Mouse (Mus musculus) embryo, embryonic 10 days (tissue): ENCODE data around the gene Dusp6.
"Not testable (repeated sequence)": the region's sequence is repeated elsewhere in the genome, so short reads cannot be mapped to it uniquely, and the experiment has no call there.

ENCODE experiments used
- DNase-seq: peaks from one replicate; pipeline ENCODE4 v3.0.0-alpha.2; 2015; ENCODE audit warnings: low spot score

The Dusp6 gene

GRCm38 (mm10) chr10:99262867-99263379 lies at the start of gene Dusp6:
Gene Dusp6, plus strand, starts transcription at chr10:99263231.
- DNase-seq: peak; percentile 99

- no peak for DNase-seq
These were observed 48.4 kb upstream of the Dusp6 start for GRCm38 (mm10) chr10:99214421-99215299.

DNA sequence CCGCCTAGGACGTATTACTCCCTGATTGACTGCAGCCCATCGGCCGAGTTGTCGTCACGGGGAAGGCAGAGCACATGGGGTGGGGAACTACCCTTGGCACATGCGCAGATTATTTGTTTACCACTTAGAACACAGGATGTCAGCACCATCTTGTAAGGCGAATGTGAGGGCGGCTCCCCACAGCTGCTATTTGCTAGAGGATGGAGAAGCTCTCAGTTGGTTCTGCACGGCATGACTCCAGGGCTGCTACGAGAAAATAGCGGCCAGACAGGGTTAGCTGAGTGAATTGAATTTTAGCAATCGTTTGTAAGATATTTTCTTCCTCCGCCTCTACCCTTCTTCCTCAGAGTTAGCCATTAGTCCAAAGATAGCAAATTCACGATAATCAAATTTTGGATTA lies 46.5 kb upstream of the Dusp6 start:
- not testable (repeated sequence) for DNase-seq

DNA sequence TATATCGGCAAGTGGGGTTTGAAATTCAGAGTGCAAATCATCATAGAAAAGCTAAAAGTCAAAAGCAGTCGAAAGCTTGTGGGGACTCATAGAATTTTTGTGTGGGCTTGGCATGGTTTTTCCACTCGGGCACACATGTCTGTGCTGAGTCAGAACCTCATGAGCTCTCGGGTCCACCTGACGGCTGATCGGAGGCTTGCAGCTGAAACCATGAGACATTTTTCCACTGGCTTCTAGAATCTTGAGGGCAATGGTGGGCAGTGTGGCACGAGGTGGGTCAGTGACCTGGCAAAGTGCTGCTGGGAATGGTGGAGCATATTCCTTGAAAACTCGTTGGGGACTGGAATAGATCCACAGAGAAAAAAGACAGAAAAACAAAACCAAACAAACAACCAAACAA lies 41.5 kb upstream of the Dusp6 start:
- no peak for DNase-seq

DNA sequence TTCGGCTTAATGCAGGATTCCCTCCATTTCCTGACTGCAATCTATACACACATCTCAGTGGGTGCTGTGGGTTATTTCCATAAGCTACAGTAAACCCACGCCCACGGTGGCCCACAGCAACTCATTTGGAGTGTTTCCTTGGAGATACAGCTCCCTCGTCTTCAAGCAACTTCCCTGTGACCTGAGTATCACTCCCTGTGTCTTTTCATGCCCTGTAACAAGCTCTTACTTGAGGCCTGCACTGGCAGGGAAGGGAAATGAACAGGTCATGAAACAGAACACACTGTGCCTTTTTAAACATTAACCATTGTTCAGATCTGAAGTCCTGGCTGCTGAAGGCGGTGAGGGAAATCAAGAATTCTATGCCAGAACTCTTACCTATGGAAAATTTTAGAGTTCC lies 40.3 kb upstream of the Dusp6 start:
- DNase-seq: no peak

DNA sequence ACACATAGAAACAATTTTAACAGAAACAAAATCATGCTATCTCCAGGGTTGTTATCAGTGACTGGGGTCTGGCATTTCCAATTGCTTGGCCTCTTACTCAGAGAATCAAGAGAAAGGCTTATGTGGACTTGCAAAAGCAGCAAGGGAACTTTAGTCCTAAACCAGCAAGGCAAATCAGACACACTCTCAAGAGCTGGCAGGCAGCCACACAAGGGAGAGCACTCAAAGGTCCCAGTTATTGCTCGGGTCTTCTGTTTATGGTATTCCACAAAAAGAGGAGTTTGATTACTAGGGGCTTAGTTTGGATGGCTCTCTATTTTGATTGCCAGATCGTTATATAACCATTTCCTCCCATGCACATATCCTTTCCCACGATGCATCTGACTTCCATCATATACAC lies 38.8 kb upstream of the Dusp6 start:
- DNase-seq: no peak

DNA sequence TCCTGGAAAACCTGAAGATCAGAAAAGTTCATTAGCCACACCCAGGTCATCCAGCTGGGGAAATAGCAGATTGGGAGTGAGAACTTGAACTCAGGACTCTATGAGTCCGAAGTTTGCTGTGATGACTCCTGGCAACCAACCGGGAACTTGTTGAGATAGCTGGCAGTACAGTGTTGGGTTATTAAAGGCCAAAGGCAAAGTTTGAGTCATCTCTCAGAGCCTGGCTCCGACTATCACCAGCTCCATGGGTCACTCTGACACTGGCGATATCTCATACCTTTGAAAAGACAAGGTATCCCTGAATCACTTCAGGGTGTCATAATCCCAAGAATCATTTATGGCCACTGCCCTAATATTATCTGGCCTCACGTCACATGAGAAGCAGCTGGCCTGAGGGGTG lies 36.2 kb upstream of the Dusp6 start:
- DNase-seq: no peak

GRCm38 (mm10) chr10:99227968-99228864 lies 34.8 kb upstream of the Dusp6 start:
- DNase-seq: peak; percentile 37

GRCm38 (mm10) chr10:99229031-99229684 lies 33.9 kb upstream of the Dusp6 start:
- peak; percentile 84 for DNase-seq

- DNase-seq: peak; percentile 41
These were observed 30.4 kb upstream of the Dusp6 start for GRCm38 (mm10) chr10:99232518-99233227.

GRCm38 (mm10) chr10:99234336-99234735 lies 28.7 kb upstream of the Dusp6 start:
- DNase-seq: no peak

DNA sequence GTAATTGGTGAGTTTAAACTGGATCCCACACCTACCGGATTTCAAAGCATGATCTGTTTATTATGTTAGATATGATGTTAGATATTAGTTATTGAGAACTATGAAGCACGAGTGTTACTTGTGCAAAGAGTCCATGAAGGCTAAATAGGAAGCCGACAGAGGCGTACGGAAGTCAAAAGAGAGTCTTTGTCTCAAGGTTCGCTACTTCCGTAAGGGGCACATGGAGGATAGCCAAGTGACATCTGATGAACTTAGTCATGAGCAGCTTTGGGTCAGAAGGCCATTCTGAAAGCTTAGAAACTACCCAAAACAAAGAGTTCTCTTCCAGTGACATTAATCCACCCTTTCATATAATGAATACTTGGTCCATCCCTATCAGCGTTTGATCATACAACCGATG lies 27.9 kb upstream of the Dusp6 start:
- no peak for DNase-seq

- no peak for DNase-seq
These were observed 25.7 kb upstream of the Dusp6 start for GRCm38 (mm10) chr10:99237205-99237832.

DNA sequence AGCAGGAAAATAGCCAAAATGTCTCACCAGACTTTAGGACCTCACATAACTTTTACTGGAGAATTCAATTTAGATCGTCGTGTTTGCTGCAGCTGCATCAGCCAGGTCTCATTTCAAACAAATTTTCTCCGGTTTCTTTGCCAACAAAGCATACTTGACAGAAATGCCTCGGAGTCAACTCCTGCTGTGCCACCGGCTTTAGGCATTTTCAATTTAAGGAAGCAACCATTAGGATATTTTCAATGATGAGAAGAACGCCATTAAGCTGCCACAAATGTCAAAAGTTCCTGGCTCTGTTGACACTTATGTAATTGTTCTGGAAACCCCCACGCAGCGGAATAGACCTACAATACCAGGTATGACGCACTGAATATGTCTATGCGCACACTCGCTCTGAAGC lies 24.5 kb upstream of the Dusp6 start:
- DNase-seq: no peak

DNA sequence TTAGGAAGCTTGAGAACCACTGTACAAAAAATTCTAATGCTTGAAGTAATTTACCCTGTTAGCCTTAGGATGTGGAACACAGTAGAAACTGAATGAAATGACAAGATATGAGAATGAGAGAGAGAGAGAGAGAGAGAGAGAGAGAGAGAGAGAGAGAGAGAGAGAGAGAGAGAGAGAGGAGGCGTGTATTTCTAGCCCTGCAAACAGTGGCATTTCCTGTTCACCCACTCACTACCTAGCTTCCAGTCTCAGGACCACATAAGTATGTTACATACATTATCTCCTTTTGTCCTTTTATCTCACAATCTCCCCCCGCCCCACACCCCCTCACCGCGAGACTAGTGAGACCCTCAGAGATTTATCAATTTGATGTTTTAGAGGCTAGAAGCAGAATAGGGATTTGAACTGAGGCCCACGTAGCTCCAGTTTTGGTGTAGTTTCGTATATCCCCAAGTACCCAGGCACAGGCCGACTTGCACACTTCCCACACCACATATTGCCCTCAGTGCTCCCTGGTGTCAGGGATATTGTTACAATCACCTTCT lies 21.7 kb upstream of the Dusp6 start:
- DNase-seq: no peak

DNA sequence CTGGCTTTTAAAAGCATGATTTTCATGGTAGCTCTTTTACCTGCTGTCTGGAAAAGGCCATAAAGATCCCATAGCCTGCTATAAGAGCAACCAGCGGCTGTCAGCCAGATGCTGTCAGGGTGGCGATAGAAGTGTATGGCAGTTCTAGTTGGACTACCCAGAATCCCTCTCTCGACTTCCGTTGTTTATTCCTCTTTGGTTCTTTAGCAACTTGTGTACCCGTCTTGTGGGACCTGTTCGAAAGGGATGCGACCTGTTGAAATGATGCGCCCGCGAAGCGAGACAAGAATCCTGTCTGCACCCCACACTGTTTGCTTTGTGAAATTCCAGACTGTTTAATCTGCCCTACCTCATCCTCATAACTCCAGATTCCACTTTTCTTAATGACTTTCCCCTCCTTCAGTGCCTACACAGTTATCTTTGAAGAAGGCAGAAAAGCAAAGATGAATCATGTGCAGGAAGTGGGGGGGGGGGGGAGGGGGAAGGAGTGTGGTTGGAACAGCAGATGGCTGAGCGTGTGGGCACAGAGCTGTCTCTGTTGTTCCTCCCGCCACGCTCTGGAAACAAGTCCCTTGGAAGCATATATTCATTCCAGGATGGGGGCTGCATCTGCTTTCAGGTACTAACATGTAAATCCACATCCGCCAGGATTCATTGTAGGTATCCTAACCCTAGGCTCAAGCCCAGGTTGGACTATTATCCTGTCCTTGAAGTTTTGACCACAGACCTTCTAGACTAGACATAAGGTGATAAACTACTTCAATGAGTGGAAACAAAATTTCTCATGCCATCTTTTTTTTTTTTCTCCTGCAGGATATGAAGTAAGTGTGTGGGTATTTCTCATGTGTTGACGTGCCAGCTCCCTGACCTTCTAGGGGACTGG lies 21.0 kb upstream of the Dusp6 start:
- no peak for DNase-seq

DNA sequence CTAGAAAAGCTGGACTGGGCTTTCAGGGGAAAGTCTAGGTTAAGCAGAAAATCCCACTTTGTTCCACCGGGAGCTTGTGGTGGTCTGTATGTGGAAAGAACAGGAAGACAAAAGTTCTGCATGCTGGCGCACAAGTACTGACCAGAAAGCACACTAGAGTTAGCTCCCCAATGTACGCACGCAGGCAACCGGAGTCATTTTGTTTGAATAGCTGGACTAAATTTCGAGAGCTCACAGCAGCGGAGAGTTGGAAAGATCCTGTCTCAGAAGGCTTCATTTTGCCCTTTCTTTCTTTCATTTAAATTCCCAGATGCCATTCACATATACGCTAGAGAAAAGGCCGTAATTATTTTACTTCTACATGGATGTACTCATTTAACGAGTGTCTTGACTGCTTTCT lies 20.3 kb upstream of the Dusp6 start:
- no peak for DNase-seq

GRCm38 (mm10) chr10:99243907-99244489 lies 19.0 kb upstream of the Dusp6 start:
- no peak for DNase-seq

DNA sequence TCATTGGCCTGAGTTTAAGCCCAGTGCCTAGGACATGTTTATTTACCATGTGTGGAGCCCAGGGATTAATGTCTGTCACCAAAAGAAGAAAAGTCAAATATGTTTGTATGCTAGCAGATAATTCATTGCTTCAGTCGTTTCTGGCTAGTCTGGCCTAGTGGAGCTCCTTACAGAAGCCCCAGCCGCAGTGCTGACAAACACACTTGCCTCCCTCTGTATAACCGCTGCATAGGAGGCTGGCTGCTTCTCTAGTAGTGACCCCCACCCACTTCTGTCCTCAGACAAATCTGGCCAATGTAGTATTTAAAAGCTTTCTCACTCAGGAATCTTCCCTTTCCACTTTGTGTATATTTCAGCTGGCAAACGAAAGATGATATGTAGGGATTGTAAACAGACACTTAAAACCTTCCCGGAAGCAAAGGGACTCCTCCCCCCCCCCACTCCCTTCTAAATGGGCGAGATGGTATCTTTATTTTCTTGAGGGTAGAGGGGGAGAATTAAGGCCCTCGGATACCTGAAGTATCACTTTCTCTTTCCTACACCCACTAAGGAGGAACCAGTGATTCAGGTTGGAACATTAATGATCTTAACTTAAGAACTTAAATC lies 18.3 kb upstream of the Dusp6 start:
- no peak for DNase-seq
